Mouse (Mus musculus) erythroid progenitor cell, adult 5-6 weeks (primary cell): ENCODE results near the gene Mllt6. TPM values are rescaled to one million over a fixed set of nuclear protein-coding genes. Genes with fewer than 3 reads are reported as not detected.
A peak's percentile ranks its signal among the peaks of the same experiment; 100 is the strongest.

Experiments used
- ATAC-seq: replicated peaks from 2 replicates; pipeline ENCODE4 v1.8.0; 2016; ENCODE audit warnings: moderate number of reproducible peaks, mild to moderate bottlenecking, moderate TSS enrichment, inconsistent platforms; ENCODE audit not compliant: poor library complexity, low FRiP score, severe bottlenecking
- total RNA-seq, 2 experiments: library from RNA; stranded (forward) in 1 of 2; stranded (reverse) in 1 of 2; fragments of 150-400 nt in 1 of 2; fragments of 186-747, 209-891 nt in 1 of 2; gene quantifications; 2 replicates each; pipeline versions ENCODE4 v1.2.3 to v1.2.4; 2015 to 2017; ENCODE audit warnings: low replicate concordance in 2 of 2

Gene Mllt6
- total RNA-seq, 2 experiments from 2014 or later, result 2.1 to 3.9 TPM

DNA sequence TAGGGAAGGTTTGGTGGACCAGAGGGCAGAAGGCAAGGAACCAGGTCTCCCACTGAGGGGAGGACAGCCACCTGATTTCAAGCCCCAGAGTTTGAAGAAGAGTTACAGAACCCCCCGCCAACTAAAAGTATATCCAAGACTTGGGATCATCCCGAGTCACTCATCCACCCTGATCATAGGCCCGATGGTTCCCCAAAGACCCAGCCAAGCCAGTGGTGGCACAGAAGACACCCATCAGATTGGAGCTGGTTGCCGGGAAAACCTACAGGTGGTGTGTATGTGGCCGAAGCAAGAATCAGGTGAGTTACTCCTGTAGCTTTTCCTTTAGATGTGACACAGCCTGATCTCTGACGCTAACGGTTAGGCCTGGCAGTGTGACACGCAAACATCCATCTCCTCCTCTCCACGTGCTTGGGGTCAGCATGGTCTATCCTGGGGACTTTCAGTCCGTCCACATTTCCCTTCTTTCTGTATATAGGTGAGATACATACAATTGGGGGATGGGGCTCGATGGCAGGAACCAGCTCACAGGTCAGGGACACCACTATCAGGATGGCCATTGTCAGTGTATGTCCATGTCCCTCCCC lies 23.2 kb downstream of the Mllt6 start:
- ATAC-seq, result no peak

GRCm38 (mm10) chr11:97687061-97687460 lies 23.8 kb downstream of the Mllt6 start:
- ATAC-seq, result no peak

GRCm38 (mm10) chr11:97689861-97690260 lies 26.6 kb downstream of the Mllt6 start:
- ATAC-seq, result 0 out of 2 replicates have a peak, but pooled peaks have one; percentile 8

- no peak for ATAC-seq
Observed at GRCm38 (mm10) chr11:97694435-97694834, 31.2 kb downstream of the Mllt6 start.

DNA sequence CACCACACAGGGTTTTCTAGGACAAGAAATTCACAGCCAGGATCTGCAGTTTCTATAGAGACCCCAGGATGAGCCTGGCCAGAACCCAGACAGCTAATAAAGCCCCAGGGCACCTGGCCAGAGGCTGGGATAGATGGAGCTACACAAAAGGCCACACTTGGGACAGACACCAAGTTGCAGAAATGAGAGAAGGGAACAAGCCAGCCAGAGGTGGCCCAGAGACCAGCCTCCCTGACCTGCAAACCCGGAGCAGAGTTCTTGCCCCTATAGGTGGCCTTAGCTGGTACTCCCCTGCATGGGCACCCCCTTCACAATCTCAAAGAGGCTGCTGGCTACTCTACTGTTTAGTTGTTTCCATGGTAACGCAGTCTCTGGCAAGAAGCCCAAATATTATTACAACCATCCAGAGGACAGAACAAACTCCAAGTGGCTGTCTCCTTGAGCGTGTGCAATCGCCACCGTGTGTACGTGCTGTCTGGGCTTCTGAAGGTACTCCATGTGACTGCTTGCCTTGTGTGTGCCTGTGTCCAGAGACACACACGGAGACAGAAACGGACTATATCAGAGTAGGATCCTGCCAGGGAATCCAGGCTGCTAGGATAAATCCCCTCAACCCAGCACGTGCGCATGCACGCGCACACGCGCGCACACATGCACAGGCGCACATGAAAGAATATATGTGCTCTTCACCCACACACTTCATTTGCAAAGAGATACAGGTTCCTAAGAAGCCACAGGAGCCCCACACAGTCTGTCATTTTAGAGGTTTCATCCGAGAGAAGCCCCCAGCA lies 31.9 kb downstream of the Mllt6 start:
- no peak for ATAC-seq

- ATAC-seq, result no peak
Observed at GRCm38 (mm10) chr11:97695712-97696401, 32.6 kb downstream of the Mllt6 start.

GRCm38 (mm10) chr11:97696669-97697068 lies 33.5 kb downstream of the Mllt6 start:
- no peak for ATAC-seq

DNA sequence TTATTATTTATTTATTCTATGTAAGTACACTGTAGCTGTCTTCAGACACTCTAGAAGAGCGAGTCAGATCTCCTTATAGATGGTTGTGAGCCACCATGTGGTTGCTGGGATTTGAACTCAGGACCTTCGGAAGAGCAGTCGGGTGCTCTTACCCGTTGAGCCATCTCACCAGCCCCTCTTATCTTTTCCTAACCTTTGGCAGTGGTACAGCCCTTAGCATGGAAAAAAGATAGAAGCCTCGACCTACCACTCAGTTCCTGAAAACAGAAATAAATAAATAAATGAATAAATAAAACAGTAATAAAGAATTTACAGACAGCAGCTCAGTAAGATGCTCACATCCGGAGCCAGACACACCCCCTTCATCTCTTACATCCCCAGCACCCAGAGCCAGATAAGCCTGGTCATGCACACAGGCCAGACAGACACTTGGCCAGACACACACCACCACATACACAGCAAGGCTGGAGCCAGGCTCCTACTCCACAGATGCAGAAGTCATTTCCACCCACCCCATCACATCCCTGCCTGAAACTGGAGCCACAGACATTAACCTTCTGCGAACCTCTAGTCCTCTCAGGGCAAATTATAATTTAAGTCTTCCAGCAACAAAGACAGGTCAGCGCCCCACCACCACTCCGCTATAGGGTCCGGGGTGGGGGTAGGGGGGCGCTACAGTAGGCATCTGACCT lies 34.1 kb downstream of the Mllt6 start:
- no peak for ATAC-seq

GRCm38 (mm10) chr11:97697891-97698529 lies 34.8 kb downstream of the Mllt6 start:
- ATAC-seq, result no peak

- no peak for ATAC-seq
Observed at GRCm38 (mm10) chr11:97698741-97699611, 35.8 kb downstream of the Mllt6 start.

- no peak for ATAC-seq
Observed at GRCm38 (mm10) chr11:97699626-97700002, 36.4 kb downstream of the Mllt6 start.

GRCm38 (mm10) chr11:97700003-97700745 lies 37.0 kb downstream of the Mllt6 start, which contains the start of gene Pcgf2:
Pcgf2 (minus strand) TSS chr11:97700497.
- ATAC-seq, result no peak

GRCm38 (mm10) chr11:97700746-97701580 lies 37.7 kb downstream of the Mllt6 start:
- no peak for ATAC-seq

DNA sequence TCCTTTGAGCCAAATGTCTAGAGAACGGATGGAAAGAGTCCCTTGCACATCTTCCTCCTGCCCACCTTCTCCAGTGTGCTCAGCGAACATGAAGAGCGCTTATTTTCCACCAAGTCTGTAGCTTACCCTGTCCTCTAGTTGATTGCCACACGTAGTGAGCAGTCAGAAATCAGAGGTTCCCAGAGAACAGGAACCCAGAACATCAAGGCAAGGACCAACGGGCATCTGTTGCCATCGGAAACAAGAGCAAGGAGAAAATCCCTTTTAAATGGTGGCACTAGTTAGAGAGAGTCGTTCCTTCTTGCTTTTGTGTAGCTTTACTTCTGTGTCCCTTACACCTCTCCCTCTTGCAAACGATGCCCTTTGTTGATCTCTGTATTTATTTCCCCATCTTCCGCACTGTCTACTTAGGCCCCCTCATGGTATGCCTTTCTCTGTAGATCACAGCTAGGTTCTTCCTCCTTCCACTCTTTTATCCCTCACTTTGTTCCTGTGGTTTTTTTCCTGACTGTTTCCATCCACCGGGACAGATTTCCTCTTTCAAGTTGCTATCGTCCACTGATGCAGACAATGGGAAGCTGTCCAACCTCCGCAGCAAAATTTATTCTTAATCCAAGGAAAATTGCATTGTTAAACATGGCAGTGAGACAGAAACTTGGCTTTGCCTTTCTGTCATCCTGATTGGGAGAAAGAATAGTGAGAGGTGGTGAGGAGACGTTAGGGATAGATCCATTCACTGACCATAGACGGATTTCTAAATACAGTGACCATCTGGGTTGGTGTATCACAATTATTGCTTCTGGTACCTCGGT lies 38.6 kb downstream of the Mllt6 start:
- ATAC-seq, result no peak

DNA sequence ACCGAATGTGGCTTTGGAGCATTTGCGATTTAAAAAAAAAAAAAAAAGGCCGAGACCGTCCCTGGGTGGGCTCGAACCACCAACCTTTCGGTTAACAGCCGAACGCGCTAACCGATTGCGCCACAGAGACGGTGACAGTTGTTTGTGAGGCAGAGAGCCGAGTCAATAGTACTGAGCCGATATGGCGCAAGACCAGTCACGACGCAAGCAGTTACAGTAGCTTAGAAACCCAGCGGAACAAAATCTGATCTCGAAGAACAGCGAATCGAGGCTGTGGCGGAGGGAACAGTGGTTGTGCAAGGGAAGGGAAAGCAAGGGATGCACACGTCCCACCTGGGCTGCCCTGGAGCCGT lies 39.2 kb downstream of the Mllt6 start:
- 0 out of 2 replicates have a peak, but pooled peaks have one; percentile 16 for ATAC-seq

GRCm38 (mm10) chr11:97703039-97703826 lies 40.0 kb downstream of the Mllt6 start, which contains the start of gene Psmb3:
Psmb3 (plus strand) TSS chr11:97703399.
- peak; percentile 92 for ATAC-seq
